Mouse (Mus musculus) bone marrow, adult 2 months (tissue): ENCODE measurements around the gene C3. TPM values are rescaled to one million over a fixed set of nuclear protein-coding genes. Genes with fewer than 3 reads are reported as not detected.

Experiments used
- H3K27ac ChIP-seq: fragments of 200-500 bp; 2 replicates; pipeline ENCODE4 v1.5.1; 2012; ENCODE audit warnings: low read depth, mild to moderate bottlenecking, control low read depth, inconsistent platforms, low read length; ENCODE audit not compliant: control insufficient read depth, poor library complexity, insufficient read depth
- H3K4me1 ChIP-seq: fragments of 200-500 bp; 2 replicates; pipeline ENCODE4 v1.6.1; 2011; ENCODE audit warnings: low read length; ENCODE audit not compliant: control insufficient read depth, insufficient read depth
- H3K4me3 ChIP-seq: fragments of 200-500 bp; replicated peaks from 2 replicates; pipeline ENCODE3; 2011; ENCODE audit warnings: mild to moderate bottlenecking, low read depth, low read length, control low read depth; ENCODE audit not compliant: control insufficient read depth
- CTCF ChIP-seq: fragments of 200-500 bp; IDR thresholded peaks from 2 replicates; pipeline ENCODE4 v1.5.1; 2011; ENCODE audit warnings: low read length, control low read depth; ENCODE audit not compliant: control insufficient read depth, insufficient read depth
- POLR2A ChIP-seq: fragments of 200-500 bp; IDR thresholded peaks from 2 replicates; pipeline ENCODE4 v1.6.1; 2011; ENCODE audit warnings: low read depth, mild to moderate bottlenecking, control low read depth, low read length, borderline replicate concordance; ENCODE audit not compliant: control insufficient read depth
- WGBS: fragments of 180-500 bp; shearing (Covaris S2); methylation state at CpG from one replicate; pipeline ENCODE4 v1.1.7; 2018; 5-methylcytosine and 5-hydroxymethylcytosine counted together
- polyA plus RNA-seq: library from polyadenylated mRNA; stranded (reverse); fragments of >200 nt; gene quantifications from 2 replicates; pipeline ENCODE4 v1.2.4, GENCODE M21; 2011; ENCODE audit warnings: low replicate concordance; ENCODE audit not compliant: missing spikeins, insufficient read depth, insufficient read length

Gene C3
- polyA plus RNA-seq, 1 experiment: 221 TPM

DNA sequence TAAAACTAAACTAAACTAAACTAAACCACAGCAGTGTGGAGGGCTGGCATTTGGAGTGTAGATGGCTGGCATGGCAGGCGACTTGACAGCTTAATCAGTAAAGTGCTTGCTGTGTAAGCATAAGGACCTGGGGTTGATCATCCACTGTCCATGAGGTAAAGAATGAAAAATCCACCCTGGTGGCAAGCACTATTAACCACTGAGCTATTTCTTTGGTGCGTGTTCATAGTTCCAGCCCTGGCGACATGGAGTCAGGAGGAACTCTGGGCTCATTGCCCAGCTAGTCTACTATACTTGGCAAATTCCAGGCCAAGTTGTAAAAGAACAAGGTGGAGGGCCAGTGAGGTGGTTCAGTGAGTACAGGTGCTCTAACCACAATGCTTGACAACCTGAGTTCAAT, 20.0 kb downstream of the C3 start:
- no peak for TF ChIP-seq CTCF
- TF ChIP-seq POLR2A: no peak
- WGBS: 79% methylated on average over 3 of the region's 3 CpGs

DNA sequence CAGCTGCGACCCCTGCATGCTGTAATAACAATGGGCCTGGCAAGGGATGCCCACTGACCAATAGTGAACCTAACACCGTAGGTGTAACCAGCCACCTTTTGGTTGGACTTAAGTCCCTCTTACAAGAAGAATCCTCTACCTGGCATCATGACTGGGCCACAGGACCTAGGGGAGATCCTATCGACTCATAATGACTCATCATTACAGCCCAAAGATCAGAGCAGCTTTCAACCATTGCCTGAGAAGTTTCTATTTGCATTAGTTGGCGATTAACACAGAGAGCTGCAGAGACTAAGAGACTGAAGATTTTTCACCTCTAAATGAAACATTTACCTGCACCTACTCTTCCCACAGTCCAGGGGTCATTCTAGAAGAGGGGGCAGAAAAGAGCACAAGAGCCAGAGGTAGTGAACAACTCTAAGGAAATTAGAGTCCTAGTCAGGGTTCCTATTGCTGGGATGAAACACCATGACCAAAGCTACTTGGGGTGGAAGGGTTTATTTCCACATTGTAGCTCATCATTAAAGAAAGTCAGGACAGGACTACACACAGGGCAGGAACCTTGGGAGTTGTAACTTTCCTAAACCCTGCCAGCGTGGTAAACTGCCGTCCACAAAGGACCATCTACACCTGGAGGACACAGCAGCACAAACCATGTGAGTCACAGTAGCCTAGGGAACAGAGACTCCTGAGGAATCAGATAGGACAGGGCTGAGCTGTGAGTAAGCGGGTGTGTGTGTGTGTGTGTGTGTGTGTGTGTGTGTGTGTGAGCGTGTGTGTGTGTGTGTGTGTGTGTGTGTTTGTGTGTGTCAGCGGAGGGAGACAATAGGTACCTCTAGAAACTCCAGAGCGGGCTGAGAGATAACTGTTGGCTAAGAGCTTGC, 25.9 kb downstream of the C3 start:
- TF ChIP-seq POLR2A (no peak), CTCF (no peak)
- Histone ChIP-seq H3K4me3 (no peak overlapping the region), H3K4me1 (peaks cover 4% of the 10 kb centered on the region), H3K27ac (no peak overlapping the region)
- WGBS: 69% methylated on average over 10 of the region's 10 CpGs

More for the DNA sequence above, 20.0 kb downstream of the C3 start:
- no peak overlapping the region for H3K4me3 ChIP-seq
- no peak overlapping the region for H3K27ac ChIP-seq
- no peaks in the 10 kb centered on the region; the same call in 1 of the 2 replicates for H3K4me1 ChIP-seq

GRCm38 (mm10) chr17:57198252-57198651, 29.7 kb downstream of the C3 start:
- H3K27ac ChIP-seq: peak overlapping the region; percentile 70
- H3K4me1 ChIP-seq: peaks cover 13% of the 10 kb centered on the region
- no peak overlapping the region for H3K4me3 ChIP-seq
- TF ChIP-seq CTCF (no peak), POLR2A (no peak)
- WGBS: 17% methylated on average over 3 of the region's 3 CpGs

GRCm38 (mm10) chr17:57195326-57196010, 32.5 kb downstream of the C3 start:
- Histone ChIP-seq H3K4me1 (peaks cover 13% of the 10 kb centered on the region), H3K4me3 (no peak overlapping the region), H3K27ac (peak overlapping the region; percentile 94; the same call in 1 of the 2 replicates)
- TF ChIP-seq POLR2A (no peak), CTCF (no peak)
- WGBS: 50% methylated on average over 8 of the region's 8 CpGs

- peak overlapping the region; percentile 94 for H3K27ac ChIP-seq
- TF ChIP-seq POLR2A (no peak), CTCF (no peak)
- H3K4me3 ChIP-seq: no peak overlapping the region
- WGBS: 35% methylated on average over 3 of the region's 3 CpGs
- peaks cover 13% of the 10 kb centered on the region for H3K4me1 ChIP-seq
Observed at GRCm38 (mm10) chr17:57194771-57195170, 33.2 kb downstream of the C3 start.

DNA sequence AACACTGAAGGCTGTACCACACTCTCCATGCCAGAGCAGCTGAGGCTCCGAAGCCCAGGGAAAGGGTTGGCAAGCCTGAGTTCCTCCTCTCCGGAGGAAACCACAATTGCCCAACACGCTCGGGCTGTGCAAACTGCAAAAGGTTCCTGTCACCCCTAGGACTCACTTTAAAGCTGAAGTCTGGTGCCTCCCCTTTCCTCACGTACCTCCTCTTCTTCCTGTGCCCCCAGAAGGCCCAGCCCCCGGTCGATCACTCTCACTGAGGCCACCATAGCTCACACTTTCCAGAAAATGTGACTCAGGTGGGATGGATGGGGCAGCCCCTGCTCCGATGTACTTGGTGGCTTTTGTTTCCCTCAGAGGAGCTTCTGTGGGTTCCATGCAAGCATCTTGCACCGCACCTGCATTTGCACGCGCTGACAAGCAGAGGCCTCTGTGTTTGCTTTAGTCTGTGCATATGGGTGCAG, 33.9 kb downstream of the C3 start, which contains the start of gene Tnfsf14:
Gene Tnfsf14 (minus strand): TSS at position 137 of the 467 bp plus-strand sequence.
- TF ChIP-seq POLR2A (no peak), CTCF (no peak)
- Histone ChIP-seq H3K4me1 (peaks cover 13% of the 10 kb centered on the region), H3K4me3 (peak within 1 kb of the TSS; percentile 85), H3K27ac (peak within 1 kb of the TSS; percentile 94)
- 1% methylated on average over 11 of the region's 11 CpGs for whole genome bisulfite sequencing

DNA sequence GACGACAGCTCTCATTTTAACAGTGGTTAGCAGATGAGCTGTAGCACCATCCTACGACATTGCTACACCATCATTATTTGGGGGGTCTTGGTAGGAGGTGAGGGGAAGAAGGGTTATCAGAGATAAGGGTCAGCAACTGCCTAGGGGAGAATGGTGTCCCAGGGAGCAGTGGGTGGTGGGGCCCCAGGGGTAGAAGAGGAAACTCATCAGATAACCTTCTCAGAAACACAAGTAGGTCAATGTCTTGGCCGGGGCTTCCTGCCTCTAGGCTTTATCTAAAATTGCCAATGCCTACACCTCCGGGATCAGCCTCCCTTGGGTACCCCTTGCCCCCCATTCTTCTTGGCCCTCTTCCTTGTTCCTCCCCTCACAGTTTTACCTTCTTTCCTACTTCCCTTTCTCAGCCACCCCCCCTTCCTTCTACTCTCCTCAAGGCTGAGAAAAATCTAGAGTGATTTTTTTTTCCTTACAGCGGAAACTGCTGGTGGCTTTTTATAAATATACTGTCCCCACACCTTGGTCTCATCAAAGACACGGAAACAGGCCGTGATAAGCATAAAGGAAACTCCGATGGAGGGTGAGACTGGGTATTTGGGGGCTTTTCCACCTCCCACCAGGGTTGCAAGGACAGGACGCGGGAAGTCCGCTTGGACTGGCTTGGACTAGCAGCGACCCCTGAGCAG, 39.3 kb downstream of the C3 start:
- Histone ChIP-seq H3K4me1 (no peaks in the 10 kb centered on the region; the same call in none of the 2 replicates), H3K27ac (no peak overlapping the region), H3K4me3 (no peak overlapping the region)
- TF ChIP-seq CTCF (no peak), POLR2A (no peak)
- 23% methylated on average over 12 of the region's 12 CpGs for WGBS
